Mouse (Mus musculus) megakaryocyte, embryonic 14.5 days (primary cell): ENCODE measurements around the gene Fam83g.

Experiments
- FLI1 ChIP-seq: IDR thresholded peaks from 2 replicates; pipeline ENCODE4 v1.6.1; 2012; ENCODE audit warnings: low read length, inconsistent platforms, mixed read lengths
- GATA1 ChIP-seq: IDR thresholded peaks from 3 replicates; pipeline ENCODE4 v1.6.1; 2012; ENCODE audit warnings: mixed read lengths, low read length, inconsistent platforms, borderline replicate concordance

DNA sequence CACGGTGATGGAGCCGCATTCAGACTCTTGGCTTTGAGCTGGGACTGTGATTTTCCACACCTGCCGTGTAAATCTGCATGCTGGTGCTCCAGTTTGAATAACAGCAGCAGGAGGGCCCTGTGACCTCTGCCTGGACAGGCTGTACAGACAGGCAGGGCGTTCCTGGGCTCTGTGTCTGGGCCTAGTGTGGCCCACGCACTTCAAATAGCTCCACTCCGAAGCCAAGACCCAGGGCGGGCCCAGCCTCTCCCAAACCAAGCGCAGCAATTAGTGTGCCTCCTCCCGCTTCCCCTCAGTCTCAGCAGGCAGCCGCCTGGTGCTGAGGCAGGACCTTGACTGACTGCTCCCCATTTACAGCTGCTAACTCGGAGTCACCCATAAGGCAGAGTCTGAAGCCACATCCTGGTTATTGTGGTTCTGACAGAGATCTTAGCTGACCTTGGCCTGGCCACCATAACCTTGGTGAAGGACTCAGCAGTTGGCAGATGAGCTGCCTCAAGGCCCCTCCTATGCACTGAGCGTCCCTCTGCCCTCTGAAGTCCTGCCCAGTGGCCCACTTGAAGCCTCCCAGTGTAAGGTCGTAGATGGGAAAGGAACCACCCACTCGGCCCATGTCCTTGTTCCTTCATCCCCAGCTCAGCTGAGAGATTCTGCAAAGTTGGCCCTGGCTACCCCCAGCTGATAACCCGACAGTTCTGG is 29.4 kb downstream of the Fam83g start:
- TF ChIP-seq GATA1, result no peak
- no peak for TF ChIP-seq FLI1
